Mouse (Mus musculus): ENCODE measurements around the gene Mgat2. TPM values are rescaled to one million over a fixed set of nuclear protein-coding genes. Genes with fewer than 3 reads are reported as not detected.
A peak's percentile ranks its signal among the peaks of the same experiment; 100 is the strongest.
"Not testable (repeated sequence)": the region's sequence is repeated elsewhere in the genome, so short reads cannot be mapped to it uniquely, and the experiment has no call there.

The Mgat2 gene
- polyA plus RNA-seq, 1 experiment = 24.8 TPM

DNA sequence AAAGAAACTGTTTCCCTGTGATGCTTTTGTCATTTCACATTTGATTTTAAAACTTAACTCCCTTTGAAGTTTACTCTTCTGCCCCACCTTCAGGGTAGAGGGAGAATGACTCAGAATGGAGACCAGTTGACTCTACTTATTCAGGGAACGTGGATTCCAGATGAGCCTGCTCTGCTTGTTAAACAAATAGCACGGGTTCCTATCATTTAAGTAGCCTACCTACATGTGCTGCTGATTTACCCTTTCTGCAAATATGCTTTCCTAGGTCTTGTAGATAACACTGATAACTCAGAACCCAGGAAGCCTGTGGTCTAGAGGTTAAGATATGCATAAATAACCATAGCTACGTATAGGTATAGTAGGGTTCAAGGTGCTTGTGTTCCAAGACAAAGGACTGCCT, 19.1 kb upstream of the Mgat2 start:
- Histone ChIP-seq H3K27me3 (ENCODE audit: control insufficient read depth, insufficient read depth, low read length, poor library complexity, severe bottlenecking) (no peaks in the 10 kb centered on the region), H3K9ac (ENCODE audit: low read depth, poor library complexity, severe bottlenecking) (no peak overlapping the region), H3K4me3 (ENCODE audit: low read depth, low read length) (no peak overlapping the region), H3K9me3 (replicated peaks; ENCODE audit: control insufficient read depth, insufficient read depth, low read length, poor library complexity, severe bottlenecking) (no peaks in the 10 kb centered on the region), H3K27ac (ENCODE audit: insufficient read depth, low read length) (no peak overlapping the region), H3K36me3 (ENCODE audit: control insufficient read depth, insufficient read depth, low read length, poor library complexity, severe bottlenecking) (no peaks in the 10 kb centered on the region), H3K4me1 (ENCODE audit: control insufficient read depth, insufficient read depth, low read length) (peaks cover 2% of the 10 kb centered on the region)
- TF ChIP-seq POLR2A (IDR thresholded peaks at IDR 0.05; ENCODE audit: insufficient read depth, low read length) (no peak), EP300 (IDR thresholded peaks at IDR 0.05; ENCODE audit: insufficient read depth, low read depth, low read length) (no peak), CTCF (IDR thresholded peaks at IDR 0.05; ENCODE audit: low read depth, low read length) (no peak)

DNA sequence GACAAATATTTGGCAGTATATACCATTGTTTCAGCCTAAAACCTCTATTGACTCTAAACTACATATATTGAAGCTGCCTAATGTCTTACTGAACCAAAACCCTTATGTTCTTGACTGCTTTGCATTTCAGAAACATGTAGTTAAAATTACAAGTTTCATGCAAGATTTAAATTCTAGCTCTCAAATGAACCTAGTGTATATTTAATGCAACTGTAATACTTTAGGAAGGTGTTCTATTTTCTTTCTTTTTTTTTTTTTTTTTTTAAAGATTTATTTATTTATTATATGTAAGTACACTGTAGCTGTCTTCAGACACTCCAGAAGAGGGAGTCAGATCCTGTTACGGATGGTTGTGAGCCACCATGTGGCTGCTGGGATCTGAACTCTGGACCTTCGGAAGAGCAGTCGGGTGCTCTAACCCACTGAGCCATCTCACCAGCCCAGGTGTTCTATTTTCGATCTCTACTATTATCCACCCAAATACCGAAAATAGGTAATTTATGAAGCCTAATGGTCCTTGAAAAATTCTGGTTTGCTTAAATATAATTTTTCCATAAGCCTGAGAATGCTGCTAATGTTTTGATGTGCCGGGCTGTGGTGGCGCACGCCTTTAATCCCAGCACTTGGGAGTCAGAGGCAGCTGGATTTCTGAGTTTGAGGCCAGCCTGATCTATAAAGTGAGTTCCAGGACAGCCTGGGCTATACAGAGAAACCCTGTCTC, 16.9 kb upstream of the Mgat2 start:
- H3K4me1 ChIP-seq (ENCODE audit: control insufficient read depth, insufficient read depth, low read length); H3K27me3 ChIP-seq (ENCODE audit: control insufficient read depth, insufficient read depth, low read length, poor library complexity, severe bottlenecking); H3K27ac ChIP-seq (ENCODE audit: insufficient read depth, low read length); H3K36me3 ChIP-seq (ENCODE audit: control insufficient read depth, insufficient read depth, low read length, poor library complexity, severe bottlenecking); H3K9ac ChIP-seq (ENCODE audit: low read depth, poor library complexity, severe bottlenecking); H3K4me3 ChIP-seq (ENCODE audit: low read depth, low read length); H3K9me3 ChIP-seq (replicated peaks; ENCODE audit: control insufficient read depth, insufficient read depth, low read length, poor library complexity, severe bottlenecking): not testable (repeated sequence)

DNA sequence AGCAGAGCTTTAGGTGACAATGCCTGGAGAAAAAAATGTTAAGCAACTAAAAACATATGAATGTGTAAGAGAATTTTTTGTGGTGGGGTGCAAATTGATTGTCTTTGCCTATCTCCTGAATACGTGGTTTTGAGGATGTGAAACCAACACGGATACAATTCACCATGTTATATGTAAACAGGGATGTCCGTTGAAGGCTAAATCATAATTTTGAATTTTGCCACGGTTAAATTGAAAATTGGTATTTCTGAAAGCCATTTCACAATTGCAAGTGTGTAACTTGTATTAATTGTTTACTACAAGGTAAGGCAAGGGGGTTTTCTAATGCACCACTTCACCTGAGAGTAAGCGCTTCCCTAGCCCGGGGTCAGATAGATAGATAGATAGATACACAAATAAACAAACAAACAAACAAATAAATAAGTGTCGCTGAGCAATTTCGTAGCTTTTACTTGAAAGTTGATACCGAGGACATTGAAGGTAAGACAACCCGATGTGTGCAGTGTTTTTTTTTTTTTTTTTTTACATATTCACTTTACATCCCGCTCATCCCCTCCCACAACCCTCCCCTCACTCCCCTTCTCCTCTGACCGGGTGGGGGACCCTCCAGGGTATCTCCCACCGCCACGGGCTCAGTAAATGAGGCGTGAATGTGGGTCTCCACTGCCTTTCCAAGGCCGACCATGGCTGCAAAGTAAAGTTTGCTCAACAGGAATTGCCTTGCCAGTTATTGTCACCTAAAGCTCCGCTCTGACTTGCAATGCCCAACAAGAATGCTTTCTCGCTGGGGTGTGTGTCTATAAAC, 16.1 kb upstream of the Mgat2 start:
- Histone ChIP-seq H3K4me1 (ENCODE audit: control insufficient read depth, insufficient read depth, low read length) (peaks cover 2% of the 10 kb centered on the region), H3K27me3 (ENCODE audit: control insufficient read depth, insufficient read depth, low read length, poor library complexity, severe bottlenecking) (no peaks in the 10 kb centered on the region), H3K9me3 (replicated peaks; ENCODE audit: control insufficient read depth, insufficient read depth, low read length, poor library complexity, severe bottlenecking) (no peaks in the 10 kb centered on the region), H3K9ac (ENCODE audit: low read depth, poor library complexity, severe bottlenecking) (peak overlapping the region; percentile 62), H3K36me3 (ENCODE audit: control insufficient read depth, insufficient read depth, low read length, poor library complexity, severe bottlenecking) (no peaks in the 10 kb centered on the region), H3K27ac (ENCODE audit: insufficient read depth, low read length) (no peak overlapping the region), H3K4me3 (ENCODE audit: low read depth, low read length) (peak overlapping the region; percentile 86)
- TF ChIP-seq CTCF (IDR thresholded peaks at IDR 0.05; ENCODE audit: low read depth, low read length) (no peak), EP300 (IDR thresholded peaks at IDR 0.05; ENCODE audit: insufficient read depth, low read depth, low read length) (no peak), POLR2A (IDR thresholded peaks at IDR 0.05; ENCODE audit: insufficient read depth, low read length) (peak; percentile 44)

DNA sequence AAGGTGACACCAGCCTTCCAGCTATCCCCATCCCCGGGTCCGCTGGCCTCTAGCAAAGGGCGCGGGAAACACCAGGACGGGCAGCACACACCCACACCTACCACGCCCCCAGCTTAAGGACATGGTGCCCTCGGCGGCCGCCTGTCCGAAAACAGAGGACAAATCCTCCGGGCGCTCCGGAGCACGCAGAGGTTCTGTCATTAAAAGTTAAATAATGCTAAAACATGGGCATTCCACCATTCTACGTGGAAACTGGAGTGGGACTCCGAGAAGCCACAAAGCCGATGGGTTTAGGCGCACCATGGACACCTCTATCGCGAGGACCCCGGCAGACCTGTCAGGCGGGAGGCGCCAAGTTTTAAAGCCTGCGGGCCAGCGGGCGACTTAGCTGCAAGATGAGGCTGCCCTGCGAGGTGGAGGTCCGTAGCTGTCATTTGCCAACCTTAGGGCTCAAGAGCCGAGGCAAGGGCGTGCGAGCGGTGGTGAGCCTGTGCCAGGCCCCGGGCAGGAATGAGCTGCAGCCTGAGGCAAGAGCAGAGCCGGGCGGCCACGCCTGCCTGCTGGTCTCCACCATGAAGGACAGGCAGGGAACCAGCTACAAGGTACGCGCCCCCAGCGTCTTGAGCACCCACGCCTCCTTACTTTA, 15.4 kb upstream of the Mgat2 start, which contains the start of gene Lrr1:
Lrr1 (plus strand) TSS at position 354 of the 646 bp plus-strand sequence.
- no peaks in the 10 kb centered on the region for H3K9me3 ChIP-seq (replicated peaks; ENCODE audit: control insufficient read depth, insufficient read depth, low read length, poor library complexity, severe bottlenecking)

DNA sequence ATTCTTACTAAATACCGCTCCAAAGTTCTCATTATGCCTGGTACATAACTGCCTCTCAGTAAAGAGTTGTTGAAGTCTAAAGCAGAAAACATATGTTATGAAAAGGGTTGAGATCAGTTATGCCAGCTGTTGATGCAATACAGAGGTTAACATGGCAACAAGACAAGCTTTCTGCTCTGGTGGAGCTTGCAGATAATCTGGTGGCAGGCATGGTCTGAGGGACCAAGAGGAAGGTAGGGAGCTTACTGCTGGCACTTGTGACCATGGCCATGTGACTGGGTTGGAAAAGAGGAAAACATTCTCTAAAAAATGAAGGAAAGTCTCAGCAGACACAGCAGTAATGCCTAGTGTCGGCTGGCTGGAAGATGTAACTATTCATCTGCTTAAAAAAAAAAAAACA, 12.7 kb upstream of the Mgat2 start:
- TF ChIP-seq POLR2A (IDR thresholded peaks at IDR 0.05; ENCODE audit: insufficient read depth, low read length) (no peak), CTCF (IDR thresholded peaks at IDR 0.05; ENCODE audit: low read depth, low read length) (no peak), EP300 (IDR thresholded peaks at IDR 0.05; ENCODE audit: insufficient read depth, low read depth, low read length) (no peak)
- H3K9ac ChIP-seq (ENCODE audit: low read depth, poor library complexity, severe bottlenecking) = no peak overlapping the region
- peaks cover 5% of the 10 kb centered on the region for H3K36me3 ChIP-seq (ENCODE audit: control insufficient read depth, insufficient read depth, low read length, poor library complexity, severe bottlenecking)
- H3K4me1 ChIP-seq (ENCODE audit: control insufficient read depth, insufficient read depth, low read length) = peaks cover 2% of the 10 kb centered on the region
- H3K27ac ChIP-seq (ENCODE audit: insufficient read depth, low read length) = no peak overlapping the region
- H3K27me3 ChIP-seq (ENCODE audit: control insufficient read depth, insufficient read depth, low read length, poor library complexity, severe bottlenecking) = no peaks in the 10 kb centered on the region
- no peaks in the 10 kb centered on the region for H3K9me3 ChIP-seq (replicated peaks; ENCODE audit: control insufficient read depth, insufficient read depth, low read length, poor library complexity, severe bottlenecking)
- no peak overlapping the region for H3K4me3 ChIP-seq (ENCODE audit: low read depth, low read length)

More for the DNA sequence above, 15.4 kb upstream of the Mgat2 start, which contains the start of gene Lrr1:
- no peaks in the 10 kb centered on the region for H3K27me3 ChIP-seq (ENCODE audit: control insufficient read depth, insufficient read depth, low read length, poor library complexity, severe bottlenecking)
- H3K36me3 ChIP-seq (ENCODE audit: control insufficient read depth, insufficient read depth, low read length, poor library complexity, severe bottlenecking) = no peaks in the 10 kb centered on the region
- H3K4me1 ChIP-seq (ENCODE audit: control insufficient read depth, insufficient read depth, low read length) = peaks cover 2% of the 10 kb centered on the region
- peak within 1 kb of the TSS; percentile 86 for H3K4me3 ChIP-seq (ENCODE audit: low read depth, low read length)
- no peak within 1 kb of the TSS for H3K27ac ChIP-seq (ENCODE audit: insufficient read depth, low read length)
- peak within 1 kb of the TSS; percentile 62 for H3K9ac ChIP-seq (ENCODE audit: low read depth, poor library complexity, severe bottlenecking)
- TF ChIP-seq POLR2A (IDR thresholded peaks at IDR 0.05; ENCODE audit: insufficient read depth, low read length) (peak; percentile 62), EP300 (IDR thresholded peaks at IDR 0.05; ENCODE audit: insufficient read depth, low read depth, low read length) (0 out of 2 replicates have a peak, but pooled peaks have one; percentile 14), CTCF (IDR thresholded peaks at IDR 0.05; ENCODE audit: low read depth, low read length) (no peak)
